Comparison of ENCODE assay signal across 23 mouse cellular contexts in the genomic region with DNA sequence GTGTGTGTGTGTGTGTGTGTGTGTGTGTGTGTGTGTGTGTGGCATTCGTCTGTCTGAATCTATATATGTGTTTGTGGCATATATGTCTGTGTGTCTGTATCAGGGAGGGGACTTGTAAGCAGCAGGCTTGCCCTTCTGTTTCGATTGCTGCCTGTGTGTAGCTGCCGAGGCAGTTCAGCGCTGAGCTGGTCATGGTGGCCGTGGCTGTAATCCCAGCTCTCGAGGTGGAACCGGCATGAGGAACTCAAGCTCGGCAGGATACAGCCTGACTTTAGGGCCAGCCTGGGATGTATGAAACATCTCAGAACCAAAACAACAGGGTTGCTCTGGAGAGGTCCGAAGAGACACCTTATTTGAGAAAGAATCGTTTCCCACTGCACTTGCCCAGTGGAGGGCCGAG. TPM values are rescaled to one million over a fixed set of nuclear protein-coding genes. Genes with fewer than 3 reads are reported as not detected.
A peak's percentile ranks its signal among the peaks of the same experiment; 100 is the strongest.
DNase-seq lines count a peak whose midpoint lies in the region; ATAC-seq lines count a peak whose summit lies in the region.
"Had no signal": no experiment of that assay in that cellular context is flagged by ENCODE, and none has a peak within 500 bp of the region (broad histone marks: within the 10 kb centered on the region; RNA-seq: fewer than 3 reads in every experiment).

No protein-coding gene starts in this region.

- H3K4me3 ChIP-seq in forebrain, embryonic 14.5 days (ENCODE audit: low read depth, low read length), result no peak overlapping the region
- no peak overlapping the region for H3K4me3 ChIP-seq in forebrain, embryonic 10.5 days
- no peak overlapping the region for H3K4me3 ChIP-seq in midbrain, embryonic 11.5 days (ENCODE audit: low read depth, low read length)
- no peak overlapping the region for H3K4me3 ChIP-seq in midbrain, embryonic 10.5 days
- H3K4me3 ChIP-seq: forebrain, embryonic 12.5 days; heart, embryonic 15.5 days; kidney, embryonic 15.5 days; limb, embryonic 15.5 days had no signal

- no peak overlapping the region for H3K9ac ChIP-seq in forebrain, embryonic 14.5 days (ENCODE audit: low read length)
- no peak overlapping the region for H3K9ac ChIP-seq in midbrain, embryonic 11.5 days (ENCODE audit: low read length)
- H3K9ac ChIP-seq: forebrain, embryonic 12.5 days; heart, embryonic 15.5 days; kidney, embryonic 15.5 days; limb, embryonic 15.5 days; liver, embryonic 14.5 days; lung, embryonic 14.5 days had no signal

- H3K36me3 ChIP-seq in forebrain, embryonic 14.5 days (ENCODE audit: control insufficient read depth, insufficient read depth, low read length), result peaks cover 26% of the 10 kb centered on the region
- H3K36me3 ChIP-seq in forebrain, embryonic 10.5 days (replicated peaks), result peaks cover 43% of the 10 kb centered on the region
- peaks cover 11% of the 10 kb centered on the region for H3K36me3 ChIP-seq in midbrain, embryonic 11.5 days (ENCODE audit: control insufficient read depth, insufficient read depth, low read length)
- H3K36me3 ChIP-seq in midbrain, embryonic 10.5 days, result peaks cover 54% of the 10 kb centered on the region

- H3K4me1 ChIP-seq in forebrain, embryonic 14.5 days (ENCODE audit: control insufficient read depth, insufficient read depth, low read length), result peaks cover 8% of the 10 kb centered on the region; the same call in 1 of the 2 replicates
- H3K4me1 ChIP-seq in forebrain, embryonic 10.5 days, result no peaks in the 10 kb centered on the region; the same call in 1 of the 2 replicates
- no peaks in the 10 kb centered on the region for H3K4me1 ChIP-seq in midbrain, embryonic 11.5 days (ENCODE audit: control insufficient read depth, insufficient read depth, low read length)
- H3K4me1 ChIP-seq in midbrain, embryonic 10.5 days, result no peaks in the 10 kb centered on the region
- H3K4me1 ChIP-seq: heart, embryonic 15.5 days; limb, embryonic 15.5 days had no signal

- no peak for ATAC-seq in forebrain, embryonic 14.5 days
- no peak for ATAC-seq in midbrain, embryonic 11.5 days (ENCODE audit: low FRiP score)

- DNase-seq in forebrain, embryonic 14.5 days (ENCODE audit: low spot score), result no peak
- no peak for DNase-seq in forebrain, embryonic 10.5 days (ENCODE audit: extremely low spot score, low spot score)
- DNase-seq in midbrain, embryonic 11.5 days (ENCODE audit: low spot score, missing footprints), result peak; percentile 41
- no peak for DNase-seq in midbrain, embryonic 10.5 days (ENCODE audit: low spot score)
- DNase-seq in cerebellum, adult 9-11 months, result peak; percentile 53
- DNase-seq in adipocyte (ENCODE audit: low spot score), result no peak
- DNase-seq in spleen, adult 12 weeks (ENCODE audit: low spot score), result no peak
- DNase-seq: adrenal gland, postnatal 25 days; heart, postnatal 36 days; kidney, adult 11 months; kidney, postnatal 36 days; lung, embryonic 14.5 days; lung, postnatal 36 days; thymus, adult 18-20 months; thymus, postnatal 36 days had no signal

- 89% methylated on average over 11 of the region's 11 CpGs for WGBS in forebrain, embryonic 14.5 days
- 91% methylated on average over 11 of the region's 11 CpGs for WGBS in forebrain, embryonic 10.5 days
- 97% methylated on average over 11 of the region's 11 CpGs for WGBS in midbrain, embryonic 11.5 days
- 96% methylated on average over 11 of the region's 11 CpGs for WGBS in midbrain, embryonic 10.5 days

- H3K27me3 ChIP-seq in forebrain, embryonic 14.5 days (replicated peaks; ENCODE audit: control insufficient read depth, insufficient read depth, low read length), result no peaks in the 10 kb centered on the region
- H3K27me3 ChIP-seq in forebrain, embryonic 10.5 days (ENCODE audit: poor library complexity, severe bottlenecking), result peaks cover 22% of the 10 kb centered on the region; the same call in 1 of the 2 replicates
- no peaks in the 10 kb centered on the region for H3K27me3 ChIP-seq in midbrain, embryonic 11.5 days (ENCODE audit: control insufficient read depth, insufficient read depth, low read length)
- no peaks in the 10 kb centered on the region for H3K27me3 ChIP-seq in midbrain, embryonic 10.5 days (ENCODE audit: low read depth, poor library complexity, severe bottlenecking)
- H3K27me3 ChIP-seq: heart, embryonic 15.5 days; kidney, embryonic 15.5 days; limb, embryonic 15.5 days had no signal

- H3K27ac ChIP-seq in forebrain, embryonic 14.5 days (ENCODE audit: low read depth, low read length), result 0 out of 2 replicates have a peak overlapping the region, but pooled peaks have one; percentile 21
- no peak overlapping the region for H3K27ac ChIP-seq in forebrain, embryonic 10.5 days
- H3K27ac ChIP-seq in midbrain, embryonic 11.5 days (ENCODE audit: low read depth, low read length), result no peak overlapping the region
- no peak overlapping the region for H3K27ac ChIP-seq in midbrain, embryonic 10.5 days (replicated peaks)
- H3K27ac ChIP-seq: forebrain, embryonic 12.5 days; heart, embryonic 15.5 days; kidney, embryonic 15.5 days; limb, embryonic 15.5 days; liver, embryonic 14.5 days had no signal

- no peaks in the 10 kb centered on the region for H3K9me3 ChIP-seq in forebrain, embryonic 14.5 days (replicated peaks; ENCODE audit: control insufficient read depth, low read length)
- H3K9me3 ChIP-seq in forebrain, embryonic 10.5 days, result peaks cover 6% of the 10 kb centered on the region
- H3K9me3 ChIP-seq in midbrain, embryonic 11.5 days (ENCODE audit: control insufficient read depth, low read length), result no peaks in the 10 kb centered on the region
- H3K9me3 ChIP-seq in midbrain, embryonic 10.5 days (replicated peaks), result no peaks in the 10 kb centered on the region
- H3K9me3 ChIP-seq: heart, embryonic 15.5 days; kidney, embryonic 15.5 days; limb, embryonic 15.5 days had no signal

- H3K4me2 ChIP-seq in forebrain, embryonic 14.5 days (ENCODE audit: low read length), result no peak overlapping the region
- no peak overlapping the region for H3K4me2 ChIP-seq in midbrain, embryonic 11.5 days
- H3K4me2 ChIP-seq: forebrain, embryonic 12.5 days; heart, embryonic 15.5 days; kidney, embryonic 15.5 days; limb, embryonic 15.5 days; lung, embryonic 14.5 days had no signal

RNA-seq across cellular contexts. Expression of gene Caln1, which starts 35.3 kb away (rescaled TPM):
- 2.5 and 6.5 TPM in 2 replicates for polyA plus RNA-seq in forebrain, embryonic 14.5 days (2014; fragmentation: Nextera tagmentation; extraction: Ambion mirVana)
- 0.07 and 0.30 TPM in 2 replicates for polyA plus RNA-seq in forebrain, embryonic 10.5 days (2016; fragmentation: Nextera tagmentation; extraction: Ambion mirVana)
- 0.34 and 0.47 TPM in 2 replicates for polyA plus RNA-seq in midbrain, embryonic 11.5 days (2014; fragmentation: Nextera tagmentation; extraction: Ambion mirVana)
- 0.33 and 0.45 TPM in 2 replicates for polyA plus RNA-seq in midbrain, embryonic 10.5 days (2016; fragmentation: Nextera tagmentation; extraction: Ambion mirVana)
- polyA plus RNA-seq: liver, embryonic 14.5 days had no signal

RNA-seq across cellular contexts. Expression of gene A330070K13Rik, which starts 50.5 kb away (rescaled TPM):
- polyA plus RNA-seq in forebrain, embryonic 14.5 days (2014; fragmentation: Nextera tagmentation; extraction: Ambion mirVana), result not detected in 2 replicates
- polyA plus RNA-seq in forebrain, embryonic 10.5 days (2016; fragmentation: Nextera tagmentation; extraction: Ambion mirVana), result not detected in 2 replicates
- polyA plus RNA-seq in midbrain, embryonic 11.5 days (2014; fragmentation: Nextera tagmentation; extraction: Ambion mirVana), result not detected in 2 replicates
- not detected in 2 replicates for polyA plus RNA-seq in midbrain, embryonic 10.5 days (2016; fragmentation: Nextera tagmentation; extraction: Ambion mirVana)
- polyA plus RNA-seq: embryonic facial prominence, embryonic 11.5 days; forebrain, embryonic 12.5 days; gonadal fat pad, adult 2 months; heart, embryonic 15.5 days; kidney, embryonic 15.5 days; limb, embryonic 15.5 days; liver, embryonic 14.5 days; lung, embryonic 14.5 days; stomach, embryonic 16.5 days had no signal

Comparison
In these comparisons a context has a peak if more than half of its experiments do, and no peak if none do; other contexts are left out.
1. DNase-seq: peak in midbrain, embryonic 11.5 days (single experiment) and cerebellum, adult 9-11 months (single experiment); none in forebrain, embryonic 14.5 days (single experiment), forebrain, embryonic 10.5 days (single experiment), midbrain, embryonic 10.5 days (single experiment), adipocyte (single experiment) and spleen, adult 12 weeks (single experiment).